Mouse (Mus musculus): Measurements from ENCODE around the gene Taar7a. TPM values are rescaled to one million over a fixed set of nuclear protein-coding genes. Genes with fewer than 3 reads are reported as not detected.
A peak's percentile ranks its signal among the peaks of the same experiment; 100 is the strongest.

Taar7a gene
- total and polyA plus RNA-seq, 3 experiments, result not detected

- Histone ChIP-seq H3K27me3 (ENCODE audit: control insufficient read depth, insufficient read depth, low read length) (no peaks in the 10 kb centered on the region), H3K36me3 (ENCODE audit: control insufficient read depth, insufficient read depth, low read length) (no peaks in the 10 kb centered on the region), H3K79me2 (replicated peaks; ENCODE audit: control insufficient read depth, insufficient read depth, low read length) (no peaks in the 10 kb centered on the region), H3K9ac (ENCODE audit: low read depth, low read length) (no peak overlapping the region), H3K4me1 (ENCODE audit: control insufficient read depth, insufficient read depth, low read length) (no peaks in the 10 kb centered on the region), H3K27ac (no peak overlapping the region), H3K4me3 (no peak overlapping the region)
- no peak for DNase-seq
- 34% methylated on average over 2 of the region's 2 CpGs for WGBS
- intact Hi-C loops (cut with DNase I), result no loop called here
- TF ChIP-seq EP300 (IDR thresholded peaks at IDR 0.05; ENCODE audit: insufficient read depth, low read depth, low read length), result no peak
- no peak for TF ChIP-seq POLR2A (IDR thresholded peaks at IDR 0.05; ENCODE audit: insufficient read depth, low read depth, low read length)
- TF ChIP-seq CTCF (IDR thresholded peaks at IDR 0.05), result no peak
These were observed 13.8 kb upstream of the Taar7a start for GRCm38 (mm10) chr10:24007034-24007433.

- Histone ChIP-seq H3K79me2 (replicated peaks; ENCODE audit: control insufficient read depth, insufficient read depth, low read length) (no peaks in the 10 kb centered on the region), H3K36me3 (ENCODE audit: control insufficient read depth, insufficient read depth, low read length) (no peaks in the 10 kb centered on the region), H3K4me3 (no peak overlapping the region), H3K4me1 (ENCODE audit: control insufficient read depth, insufficient read depth, low read length) (no peaks in the 10 kb centered on the region), H3K9ac (ENCODE audit: low read depth, low read length) (no peak overlapping the region), H3K27me3 (ENCODE audit: control insufficient read depth, insufficient read depth, low read length) (no peaks in the 10 kb centered on the region), H3K27ac (no peak overlapping the region)
- no peak for TF ChIP-seq POLR2A (IDR thresholded peaks at IDR 0.05; ENCODE audit: insufficient read depth, low read depth, low read length)
- no peak for TF ChIP-seq CTCF (IDR thresholded peaks at IDR 0.05)
- TF ChIP-seq EP300 (IDR thresholded peaks at IDR 0.05; ENCODE audit: insufficient read depth, low read depth, low read length), result no peak
- no peak for DNase-seq
- 48% methylated on average over 1 of the region's 1 CpGs for WGBS
- intact Hi-C loops (cut with DNase I), result no loop called here
These were observed 13.2 kb upstream of the Taar7a start for GRCm38 (mm10) chr10:24006442-24006841.

GRCm38 (mm10) chr10:23999639-24000038 is 6.4 kb upstream of the Taar7a start, which contains the start of gene Taar7b:
TSS of gene Taar7b (plus strand) at chr10:23999939.
- Histone ChIP-seq H3K79me2 (replicated peaks; ENCODE audit: control insufficient read depth, insufficient read depth, low read length) (no peaks in the 10 kb centered on the region), H3K27me3 (ENCODE audit: control insufficient read depth, insufficient read depth, low read length) (no peaks in the 10 kb centered on the region), H3K4me1 (ENCODE audit: control insufficient read depth, insufficient read depth, low read length) (no peaks in the 10 kb centered on the region), H3K27ac (no peak within 1 kb of the TSS), H3K36me3 (ENCODE audit: control insufficient read depth, insufficient read depth, low read length) (no peaks in the 10 kb centered on the region), H3K9ac (ENCODE audit: low read depth, low read length) (no peak within 1 kb of the TSS), H3K4me3 (no peak within 1 kb of the TSS)
- intact Hi-C loops (cut with DNase I), result no loop called here
- DNase-seq, result no peak
- TF ChIP-seq EP300 (IDR thresholded peaks at IDR 0.05; ENCODE audit: insufficient read depth, low read depth, low read length) (no peak), POLR2A (IDR thresholded peaks at IDR 0.05; ENCODE audit: insufficient read depth, low read depth, low read length) (no peak), CTCF (IDR thresholded peaks at IDR 0.05) (no peak)
- WGBS, result 65% methylated on average over 1 of the region's 1 CpGs

GRCm38 (mm10) chr10:23986419-23986818 is 6.9 kb downstream of the Taar7a start:
- Histone ChIP-seq H3K4me1 (ENCODE audit: control insufficient read depth, insufficient read depth, low read length) (no peaks in the 10 kb centered on the region), H3K9ac (ENCODE audit: low read depth, low read length) (no peak overlapping the region), H3K36me3 (ENCODE audit: control insufficient read depth, insufficient read depth, low read length) (no peaks in the 10 kb centered on the region), H3K79me2 (replicated peaks; ENCODE audit: control insufficient read depth, insufficient read depth, low read length) (no peaks in the 10 kb centered on the region), H3K27me3 (ENCODE audit: control insufficient read depth, insufficient read depth, low read length) (no peaks in the 10 kb centered on the region), H3K4me3 (no peak overlapping the region), H3K27ac (no peak overlapping the region)
- intact Hi-C loops (cut with DNase I), result no loop called here
- TF ChIP-seq EP300 (IDR thresholded peaks at IDR 0.05; ENCODE audit: insufficient read depth, low read depth, low read length) (no peak), POLR2A (IDR thresholded peaks at IDR 0.05; ENCODE audit: insufficient read depth, low read depth, low read length) (no peak), CTCF (IDR thresholded peaks at IDR 0.05) (no peak)
- no peak for DNase-seq
- WGBS, result 73% methylated on average over 5 of the region's 5 CpGs

GRCm38 (mm10) chr10:23985546-23985945 is 7.7 kb downstream of the Taar7a start, which contains the start of gene Taar6:
TSS of gene Taar6 (minus strand) at chr10:23985646.
- no peaks in the 10 kb centered on the region for H3K79me2 ChIP-seq (replicated peaks; ENCODE audit: control insufficient read depth, insufficient read depth, low read length)
- TF ChIP-seq EP300 (IDR thresholded peaks at IDR 0.05; ENCODE audit: insufficient read depth, low read depth, low read length) (no peak), CTCF (IDR thresholded peaks at IDR 0.05) (no peak), POLR2A (IDR thresholded peaks at IDR 0.05; ENCODE audit: insufficient read depth, low read depth, low read length) (no peak)
- no peaks in the 10 kb centered on the region for H3K4me1 ChIP-seq (ENCODE audit: control insufficient read depth, insufficient read depth, low read length)
- H3K27me3 ChIP-seq (ENCODE audit: control insufficient read depth, insufficient read depth, low read length), result no peaks in the 10 kb centered on the region
- H3K9ac ChIP-seq (ENCODE audit: low read depth, low read length), result no peak within 1 kb of the TSS
- no peak within 1 kb of the TSS for H3K27ac ChIP-seq
- intact Hi-C loops (cut with DNase I), result no loop called here
- no peak within 1 kb of the TSS for H3K4me3 ChIP-seq
- 65% methylated on average over 8 of the region's 8 CpGs for WGBS
- DNase-seq, result no peak
- no peaks in the 10 kb centered on the region for H3K36me3 ChIP-seq (ENCODE audit: control insufficient read depth, insufficient read depth, low read length)

- peak; percentile 59 to 62 for DNase-seq
- TF ChIP-seq CTCF (IDR thresholded peaks at IDR 0.05) (peak; percentile 58), EP300 (IDR thresholded peaks at IDR 0.05; ENCODE audit: insufficient read depth, low read depth, low read length) (no peak), POLR2A (IDR thresholded peaks at IDR 0.05; ENCODE audit: insufficient read depth, low read depth, low read length) (no peak)
- 41% methylated on average over 16 of the region's 16 CpGs for WGBS
- intact Hi-C loops (cut with DNase I), result loop anchor here (2.0 to 10.0 kb wide), 3 partner anchors 102 to 153 kb away; no protein-coding TSS in a partner anchor
- Histone ChIP-seq H3K27ac (no peak overlapping the region), H3K4me1 (ENCODE audit: control insufficient read depth, insufficient read depth, low read length) (no peaks in the 10 kb centered on the region), H3K9ac (ENCODE audit: low read depth, low read length) (no peak overlapping the region), H3K79me2 (replicated peaks; ENCODE audit: control insufficient read depth, insufficient read depth, low read length) (no peaks in the 10 kb centered on the region), H3K27me3 (ENCODE audit: control insufficient read depth, insufficient read depth, low read length) (no peaks in the 10 kb centered on the region), H3K36me3 (ENCODE audit: control insufficient read depth, insufficient read depth, low read length) (no peaks in the 10 kb centered on the region), H3K4me3 (no peak overlapping the region)
These were observed 14.2 kb downstream of the Taar7a start for GRCm38 (mm10) chr10:23978901-23979705.
